Mouse (Mus musculus): ENCODE results near the gene Nat8f4.

GRCm38 (mm10) chr6:85861247-85861646 is 43.4 kb downstream of the Nat8f4 start:
- TF ChIP-seq CTCF (IDR thresholded peaks at IDR 0.05; ENCODE audit: extremely low read depth, insufficient read depth, insufficient read length, insufficient replicate concordance): no peak
- no peak for TF ChIP-seq POLR2A (IDR thresholded peaks at IDR 0.05; ENCODE audit: low read depth, low read length)

Data from spleen, adult 2 months (tissue).